Mouse (Mus musculus): ENCODE measurements around the gene Ptges. TPM values are rescaled to one million over a fixed set of nuclear protein-coding genes. Genes with fewer than 3 reads are reported as not detected.
"Not testable (repeated sequence)": the region's sequence is repeated elsewhere in the genome, so short reads cannot be mapped to it uniquely, and the experiment has no call there.

Ptges gene
- polyA plus RNA-seq, 2 experiments = 0.10 to 0.19 TPM

- Histone ChIP-seq H3K27me3 (ENCODE audit: control insufficient read depth, insufficient read depth, low read length) (no peaks in the 10 kb centered on the region), H3K4me3 (ENCODE audit: insufficient read depth in 1 of 2, low read depth in 2 of 2, low read length in 2 of 2) (peak within 1 kb of the TSS; percentile 68 to 73), H3K4me2 (ENCODE audit: low read depth) (peak within 1 kb of the TSS; percentile 93), H3K9me3 (ENCODE audit: control insufficient read depth, low read length) (no peaks in the 10 kb centered on the region), H3K36me3 (replicated peaks; ENCODE audit: control insufficient read depth, insufficient read depth, low read depth) (peaks cover 25% of the 10 kb centered on the region), H3K27ac (peak within 1 kb of the TSS; percentile 65), H3K9ac (replicated peaks) (peak within 1 kb of the TSS; percentile 81), H3K4me1 (replicated peaks; ENCODE audit: control insufficient read depth in 2 of 2, insufficient read depth in 2 of 2, low read length in 1 of 2) (peaks cover 10 to 21% of the 10 kb centered on the region in 2 experiments; a peak in 3 of 4 replicates)
- ATAC-seq (ENCODE audit: insufficient read depth) (peak; percentile 87), DNase-seq (ENCODE audit: low read depth in 3 of 3, low spot score in 3 of 3) (peak; percentile 87 to 89 (median 88))
- under 1% methylated on average over 60 of the region's 60 CpGs for WGBS (ENCODE audit: insufficient replicate concordance)
- TF ChIP-seq EP300 (IDR thresholded peaks at IDR 0.05; ENCODE audit: low read depth) (no peak), CTCF (IDR thresholded peaks at IDR 0.05; ENCODE audit: low read depth) (peak; percentile 60)
Measured at GRCm38 (mm10) chr2:30952824-30953490, 23.3 kb upstream of the Ptges start, which contains the start of gene Tor1b. Gene Tor1b (plus strand): TSS chr2:30952959.

GRCm38 (mm10) chr2:30952457-30952823, 22.8 kb upstream of the Ptges start:
- TF ChIP-seq EP300 (IDR thresholded peaks at IDR 0.05; ENCODE audit: low read depth) = no peak
- no peak for TF ChIP-seq CTCF (IDR thresholded peaks at IDR 0.05; ENCODE audit: low read depth)
- Histone ChIP-seq H3K4me2 (ENCODE audit: low read depth) (peak overlapping the region; percentile 93), H3K9me3 (ENCODE audit: control insufficient read depth, low read length) (no peaks in the 10 kb centered on the region), H3K9ac (replicated peaks) (no peak overlapping the region; the same call in 1 of the 2 replicates), H3K4me3 (ENCODE audit: insufficient read depth in 1 of 2, low read depth in 2 of 2, low read length in 2 of 2) (peak overlapping the region; percentile 15 to 73), H3K27me3 (ENCODE audit: control insufficient read depth, insufficient read depth, low read length) (no peaks in the 10 kb centered on the region), H3K27ac (peak overlapping the region; percentile 17), H3K36me3 (replicated peaks; ENCODE audit: control insufficient read depth, insufficient read depth, low read depth) (peaks cover 20% of the 10 kb centered on the region), H3K4me1 (replicated peaks; ENCODE audit: control insufficient read depth in 2 of 2, insufficient read depth in 2 of 2, low read length in 1 of 2) (peaks cover 10 to 21% of the 10 kb centered on the region in 2 experiments; a peak in 3 of 4 replicates)
- no peak for DNase-seq (ENCODE audit: low read depth in 3 of 3, low spot score in 3 of 3)
- 24% methylated on average over 5 of the region's 5 CpGs for WGBS (ENCODE audit: insufficient replicate concordance)
- peak; percentile 20; the same call in 1 of the 2 replicates for ATAC-seq (ENCODE audit: insufficient read depth)

GRCm38 (mm10) chr2:30942603-30943011, 12.9 kb upstream of the Ptges start:
- ATAC-seq (ENCODE audit: insufficient read depth) (peak; percentile 61; the same call in 1 of the 2 replicates), DNase-seq (ENCODE audit: low read depth in 3 of 3, low spot score in 3 of 3) (peak; percentile 65 to 70 (median 67))
- H3K27me3 ChIP-seq (ENCODE audit: control insufficient read depth, insufficient read depth, low read length) = no peaks in the 10 kb centered on the region
- peak overlapping the region; percentile 39 for H3K9ac ChIP-seq (replicated peaks)
- TF ChIP-seq EP300 (IDR thresholded peaks at IDR 0.05; ENCODE audit: low read depth) (no peak), CTCF (IDR thresholded peaks at IDR 0.05; ENCODE audit: low read depth) (peak; percentile 97)
- no peaks in the 10 kb centered on the region for H3K9me3 ChIP-seq (ENCODE audit: control insufficient read depth, low read length)
- 16% methylated on average over 16 of the region's 16 CpGs for whole genome bisulfite sequencing (ENCODE audit: insufficient replicate concordance)
- H3K4me2 ChIP-seq (ENCODE audit: low read depth) = peak overlapping the region; percentile 73
- H3K4me1 ChIP-seq (replicated peaks; ENCODE audit: control insufficient read depth in 2 of 2, insufficient read depth in 2 of 2, low read length in 1 of 2) = 0 out of 4 replicates have a peak, but pooled peaks cover 2 to 3% of the 10 kb centered on the region in 2 experiments
- no peaks in the 10 kb centered on the region for H3K36me3 ChIP-seq (replicated peaks; ENCODE audit: control insufficient read depth, insufficient read depth, low read depth)
- no peak overlapping the region for H3K27ac ChIP-seq
- H3K4me3 ChIP-seq (ENCODE audit: insufficient read depth in 1 of 2, low read depth in 2 of 2, low read length in 2 of 2) = peak overlapping the region; percentile 58 to 84

- not testable (repeated sequence) for H3K36me3 ChIP-seq (replicated peaks; ENCODE audit: control insufficient read depth, insufficient read depth, low read depth); H3K9me3 ChIP-seq (ENCODE audit: control insufficient read depth, low read length); ATAC-seq (ENCODE audit: insufficient read depth); H3K27ac ChIP-seq; DNase-seq (ENCODE audit: low read depth in 3 of 3, low spot score in 3 of 3); H3K4me1 ChIP-seq (replicated peaks; ENCODE audit: control insufficient read depth in 2 of 2, insufficient read depth in 2 of 2, low read length in 1 of 2); H3K27me3 ChIP-seq (ENCODE audit: control insufficient read depth, insufficient read depth, low read length); H3K9ac ChIP-seq (replicated peaks)
- peak overlapping the region in 1 of 2 experiments; percentile 58; a peak in 2 of 4 replicates for H3K4me3 ChIP-seq (ENCODE audit: insufficient read depth in 1 of 2, low read depth in 2 of 2, low read length in 2 of 2)
- 26% methylated on average over 7 of the region's 7 CpGs for WGBS (ENCODE audit: insufficient replicate concordance)
- 0 out of 2 replicates have a peak, but pooled peaks have one; percentile 3 for TF ChIP-seq CTCF (IDR thresholded peaks at IDR 0.05; ENCODE audit: low read depth)
- peak overlapping the region; percentile 73 for H3K4me2 ChIP-seq (ENCODE audit: low read depth)
Measured at GRCm38 (mm10) chr2:30942116-30942515, 12.5 kb upstream of the Ptges start.

- H3K9me3 ChIP-seq (ENCODE audit: control insufficient read depth, low read length) = no peaks in the 10 kb centered on the region
- H3K36me3 ChIP-seq (replicated peaks; ENCODE audit: control insufficient read depth, insufficient read depth, low read depth) = no peaks in the 10 kb centered on the region
- H3K9ac ChIP-seq (replicated peaks) = no peak overlapping the region
- no peak overlapping the region for H3K4me2 ChIP-seq (ENCODE audit: low read depth)
- H3K4me3 ChIP-seq (ENCODE audit: insufficient read depth in 1 of 2, low read depth in 2 of 2, low read length in 2 of 2) = no peak overlapping the region
- H3K27ac ChIP-seq = no peak overlapping the region
- TF ChIP-seq CTCF (IDR thresholded peaks at IDR 0.05; ENCODE audit: low read depth) = no peak
- TF ChIP-seq EP300 (IDR thresholded peaks at IDR 0.05; ENCODE audit: low read depth) = no peak
- no peaks in the 10 kb centered on the region for H3K27me3 ChIP-seq (ENCODE audit: control insufficient read depth, insufficient read depth, low read length)
- ATAC-seq (ENCODE audit: insufficient read depth) (no peak), DNase-seq (ENCODE audit: low read depth in 3 of 3, low spot score in 3 of 3) (no peak)
- 0 out of 4 replicates have a peak, but pooled peaks cover 2 to 3% of the 10 kb centered on the region in 2 experiments for H3K4me1 ChIP-seq (replicated peaks; ENCODE audit: control insufficient read depth in 2 of 2, insufficient read depth in 2 of 2, low read length in 1 of 2)
- 64% methylated on average over 5 of the region's 5 CpGs for WGBS (ENCODE audit: insufficient replicate concordance)
Measured at GRCm38 (mm10) chr2:30941586-30941985, 11.9 kb upstream of the Ptges start.
